Mouse (Mus musculus) embryo, embryonic 10 days (tissue): Measurements from ENCODE around the gene Foxp2.

Experiments
- DNase-seq: peaks from one replicate; pipeline ENCODE4 v3.0.0-alpha.2; 2015; ENCODE audit warnings: low spot score

Foxp2 gene

GRCm38 (mm10) chr6:15370827-15371226 is 469.7 kb downstream of the Foxp2 start:
- DNase-seq: no peak

GRCm38 (mm10) chr6:15373621-15374020 is 472.5 kb downstream of the Foxp2 start:
- DNase-seq: no peak

- peak; percentile 45 for DNase-seq
These were observed 477.1 kb downstream of the Foxp2 start for GRCm38 (mm10) chr6:15378261-15378660.

DNA sequence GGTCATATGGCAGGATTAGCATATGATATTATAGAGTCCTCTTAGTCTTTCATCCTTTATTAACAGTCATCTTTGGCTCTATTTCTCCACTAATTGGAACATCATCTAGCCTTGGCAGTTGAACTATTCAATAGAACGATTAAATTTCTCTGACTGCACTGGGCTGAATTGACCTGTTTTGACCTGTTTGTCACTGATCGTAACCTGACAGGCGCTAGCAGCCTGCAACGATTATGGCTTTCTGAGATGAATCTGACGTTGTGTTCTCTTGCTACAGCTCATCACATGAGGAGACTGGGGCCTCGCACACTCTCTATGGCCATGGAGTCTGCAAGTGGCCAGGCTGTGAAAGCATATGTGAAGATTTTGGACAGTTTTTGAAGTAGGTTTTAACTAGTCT is 495.3 kb downstream of the Foxp2 start:
- peak; percentile 49 for DNase-seq

GRCm38 (mm10) chr6:15397485-15397884 is 496.3 kb downstream of the Foxp2 start:
- peak; percentile 19 for DNase-seq

DNA sequence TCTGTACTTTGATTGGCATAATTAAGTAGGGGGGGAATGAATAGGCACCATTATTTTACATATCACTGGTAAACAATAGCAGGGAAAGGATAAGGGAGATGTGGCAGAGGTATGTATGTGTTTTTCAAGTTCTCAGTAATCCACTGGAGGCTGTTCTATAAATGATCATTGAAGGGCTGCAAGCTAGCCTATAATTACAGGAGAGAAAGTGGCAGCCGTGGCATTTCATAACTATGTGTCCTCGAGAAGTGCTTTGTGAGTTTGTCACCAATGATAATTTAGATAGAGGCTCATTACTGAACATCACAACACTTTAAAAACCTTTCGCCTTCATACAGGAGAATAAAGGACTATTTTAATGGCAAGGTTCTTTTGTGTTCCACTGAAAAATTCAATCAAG is 500.0 kb downstream of the Foxp2 start:
- no peak for DNase-seq

DNA sequence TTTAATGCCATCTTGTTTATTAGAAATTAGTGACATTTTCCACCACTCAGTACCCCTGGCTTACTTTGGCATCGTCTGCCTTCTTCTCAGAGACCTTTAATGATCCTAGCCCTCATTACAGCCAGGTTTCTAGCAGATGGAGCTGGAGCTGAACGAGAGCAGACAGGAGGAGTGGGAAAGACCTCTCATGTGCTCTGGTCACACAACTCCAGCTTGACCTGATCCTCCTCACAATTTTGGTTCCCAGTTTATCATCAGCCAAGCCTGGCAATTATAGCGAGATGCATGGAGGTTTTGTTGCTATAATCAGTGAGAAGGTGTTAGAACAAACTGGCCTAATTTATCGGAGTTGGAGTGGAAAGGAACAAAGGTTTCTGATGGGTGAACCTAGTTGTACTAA is 500.9 kb downstream of the Foxp2 start:
- DNase-seq: no peak

DNA sequence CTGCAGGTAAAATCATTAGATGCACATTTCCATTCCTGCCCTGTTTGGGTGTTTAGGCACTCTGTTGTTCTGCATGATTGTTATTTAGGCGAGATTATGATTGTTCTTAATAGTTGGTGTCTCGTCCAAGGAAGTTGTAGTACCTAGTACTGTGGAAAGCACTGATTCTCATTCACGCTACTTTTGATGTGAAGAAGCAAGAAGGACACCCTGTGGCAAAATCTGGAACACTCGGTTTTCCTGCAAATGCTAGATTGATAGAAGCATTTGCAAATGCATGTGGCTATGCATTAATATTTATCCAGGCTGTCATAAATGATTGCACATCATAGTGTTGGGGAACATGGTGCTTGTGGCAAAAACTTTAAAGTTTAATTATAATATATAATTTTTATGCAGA is 514.0 kb downstream of the Foxp2 start:
- peak; percentile 62 for DNase-seq

DNA sequence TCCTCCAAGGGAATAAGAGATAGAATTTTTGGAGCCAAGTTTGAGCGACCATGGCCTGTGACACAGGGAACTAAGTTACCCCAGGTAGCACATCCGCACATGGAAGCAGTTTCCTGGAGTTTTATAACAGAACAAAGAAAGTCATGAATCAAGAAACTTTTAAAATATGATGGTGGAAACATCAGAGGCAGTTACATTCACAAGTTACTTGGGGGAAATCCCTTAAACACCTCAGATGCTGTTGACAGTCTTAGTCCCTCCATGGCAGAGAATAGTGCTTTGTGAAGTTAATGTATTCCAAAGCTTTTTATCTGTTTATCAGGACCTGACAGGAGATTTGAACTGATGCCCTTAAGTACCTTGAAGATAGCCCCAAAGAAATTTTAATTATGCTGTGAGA is 558.6 kb downstream of the Foxp2 start:
- no peak for DNase-seq

- DNase-seq: no peak
These were observed 562.2 kb downstream of the Foxp2 start for GRCm38 (mm10) chr6:15463390-15463789.

DNA sequence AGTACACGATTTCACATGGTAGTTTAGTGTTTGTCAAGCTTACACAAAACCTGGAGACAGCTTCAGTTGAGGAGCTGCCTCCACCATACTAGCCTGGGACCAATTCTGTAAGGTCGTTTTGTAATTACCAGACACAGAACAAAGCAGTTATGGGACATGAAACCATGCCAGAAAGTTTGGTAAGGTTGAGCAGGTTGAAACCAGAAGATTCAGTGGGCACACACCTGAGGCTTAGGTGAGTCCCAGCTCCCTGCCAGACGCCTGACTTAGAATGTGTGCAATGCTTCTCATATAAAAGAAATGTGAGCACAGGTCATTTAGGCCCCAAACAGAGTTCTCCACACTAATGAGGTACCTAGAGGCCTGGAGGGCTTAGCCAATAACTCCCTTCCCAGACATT is 564.3 kb downstream of the Foxp2 start:
- no peak for DNase-seq

GRCm38 (mm10) chr6:15466634-15467033 is 565.5 kb downstream of the Foxp2 start:
- DNase-seq: no peak

GRCm38 (mm10) chr6:15486909-15487308 is 585.8 kb downstream of the Foxp2 start:
- no peak for DNase-seq
